Mouse (Mus musculus): ENCODE data around the gene Cebpb. TPM values are rescaled to one million over a fixed set of nuclear protein-coding genes. Genes with fewer than 3 reads are reported as not detected.

Gene Cebpb
- total and polyA plus RNA-seq, 3 experiments: 9.9 to 10.7 TPM; not detected in 1

DNA sequence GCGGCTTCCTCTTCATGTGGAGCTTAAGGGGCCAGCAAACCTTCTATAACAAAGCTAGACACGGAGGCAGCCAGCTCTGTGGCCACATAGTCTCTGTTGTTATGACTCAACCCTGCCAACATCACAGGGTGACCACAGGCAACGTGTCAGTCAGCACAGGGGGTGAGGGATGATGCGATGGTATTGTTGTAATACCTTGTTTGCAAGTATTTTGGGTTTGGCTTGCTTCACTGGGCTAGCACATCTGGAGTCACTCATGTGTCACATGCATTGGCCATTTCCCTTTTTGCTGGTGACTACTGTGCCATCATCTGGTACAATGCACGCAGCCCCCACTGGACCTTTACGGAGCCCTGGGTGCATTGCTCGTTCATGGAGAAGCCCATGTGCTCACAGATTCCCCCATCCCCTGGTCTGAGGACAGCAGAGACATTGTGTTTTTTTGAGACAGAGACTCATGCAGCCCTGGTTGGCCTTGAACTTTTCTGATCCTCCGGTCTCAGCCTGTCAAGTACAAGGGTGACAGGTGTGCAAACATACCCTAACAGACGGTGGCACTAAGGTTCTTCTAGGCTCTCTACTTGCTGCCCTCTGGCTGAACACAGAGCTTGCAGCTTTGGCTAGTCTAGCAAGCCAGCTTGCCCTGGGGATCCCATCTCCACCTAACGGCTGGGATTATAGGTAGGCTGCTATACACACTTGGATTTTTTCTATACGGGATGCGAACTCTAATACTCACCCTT is 39.3 kb upstream of the Cebpb start:
- Histone ChIP-seq H3K79me2 (ENCODE audit: control insufficient read depth, insufficient read depth, low read length, poor library complexity) (no peaks in the 10 kb centered on the region), H3K27me3 (ENCODE audit: control insufficient read depth in 1 of 2, insufficient read depth in 2 of 2, low read length in 2 of 2) (no peaks in the 10 kb centered on the region), H3K4me3 (ENCODE audit: control insufficient read depth in 1 of 2, insufficient read depth in 1 of 2, low read depth in 2 of 2, low read length in 2 of 2) (no peak overlapping the region), H3K36me3 (ENCODE audit: control insufficient read depth in 1 of 2, insufficient read depth in 2 of 2, low read length in 2 of 2) (peaks cover 0 to 2% of the 10 kb centered on the region in 2 experiments; a peak in 1 of 4 replicates), H3K4me1 (ENCODE audit: control insufficient read depth in 1 of 2, insufficient read depth in 2 of 2, low read length in 2 of 2) (no peaks in the 10 kb centered on the region), H3K27ac (ENCODE audit: control insufficient read depth, low read depth, low read length) (no peak overlapping the region), H3K9ac (ENCODE audit: control insufficient read depth, low read depth, low read length, poor library complexity, severe bottlenecking) (no peak overlapping the region), H3K9me3 (replicated peaks; ENCODE audit: insufficient read depth, low read length) (no peaks in the 10 kb centered on the region)
- DNase-seq (ENCODE audit: low read depth, low spot score): no peak
- TF ChIP-seq ETS1 (IDR thresholded peaks at IDR 0.05; ENCODE audit: low read depth, low read length): no peak
- no peak for TF ChIP-seq SMC3 (IDR thresholded peaks at IDR 0.05; ENCODE audit: low read depth, low read length)
- TF ChIP-seq JUND (IDR thresholded peaks at IDR 0.05; ENCODE audit: low read depth, low read length): no peak
- no peak for TF ChIP-seq SIN3A (IDR thresholded peaks at IDR 0.05; ENCODE audit: low read length)
- TF ChIP-seq TBP (IDR thresholded peaks at IDR 0.05; ENCODE audit: low read depth, low read length): no peak
- no peak for TF ChIP-seq E2F4 (IDR thresholded peaks at IDR 0.05; ENCODE audit: borderline replicate concordance, low read depth, low read length)
- TF ChIP-seq RCOR1 (IDR thresholded peaks at IDR 0.05; ENCODE audit: low read depth, low read length): no peak
- no peak for TF ChIP-seq MEF2A (IDR thresholded peaks at IDR 0.05; ENCODE audit: extremely low read depth, insufficient replicate concordance, low read depth, low read length, poor library complexity, severe bottlenecking)

DNA sequence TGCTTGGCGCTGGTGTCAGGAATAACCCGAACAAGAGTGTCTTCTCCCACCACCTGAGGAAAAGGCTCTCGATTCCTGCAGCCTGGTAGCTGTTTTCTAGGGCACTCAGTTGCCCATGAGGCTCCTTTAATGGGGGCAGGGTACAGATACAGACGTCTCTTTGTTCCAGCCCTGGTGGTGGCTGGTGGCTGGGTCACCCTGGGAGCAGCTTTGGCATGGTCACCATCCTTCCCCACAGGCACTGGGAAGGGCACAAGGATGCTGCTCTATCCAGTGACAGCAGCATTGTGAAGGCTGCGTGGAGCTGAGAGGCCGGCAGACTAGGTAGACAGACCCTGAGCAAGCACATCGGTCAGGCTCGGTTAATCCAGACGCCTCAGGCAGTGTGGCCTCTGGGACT is 37.1 kb upstream of the Cebpb start:
- H3K36me3 ChIP-seq (ENCODE audit: control insufficient read depth in 1 of 2, insufficient read depth in 2 of 2, low read length in 2 of 2): peaks cover 0 to 2% of the 10 kb centered on the region in 2 experiments; a peak in 1 of 4 replicates
- H3K4me3 ChIP-seq (ENCODE audit: control insufficient read depth in 1 of 2, insufficient read depth in 1 of 2, low read depth in 2 of 2, low read length in 2 of 2): no peak overlapping the region
- no peaks in the 10 kb centered on the region for H3K27me3 ChIP-seq (ENCODE audit: control insufficient read depth in 1 of 2, insufficient read depth in 2 of 2, low read length in 2 of 2)
- H3K79me2 ChIP-seq (ENCODE audit: control insufficient read depth, insufficient read depth, low read length, poor library complexity): no peaks in the 10 kb centered on the region
- H3K27ac ChIP-seq (ENCODE audit: control insufficient read depth, low read depth, low read length): no peak overlapping the region
- no peaks in the 10 kb centered on the region for H3K9me3 ChIP-seq (replicated peaks; ENCODE audit: insufficient read depth, low read length)
- H3K9ac ChIP-seq (ENCODE audit: control insufficient read depth, low read depth, low read length, poor library complexity, severe bottlenecking): no peak overlapping the region
- H3K4me1 ChIP-seq (ENCODE audit: control insufficient read depth in 1 of 2, insufficient read depth in 2 of 2, low read length in 2 of 2): no peaks in the 10 kb centered on the region
- TF ChIP-seq RCOR1 (IDR thresholded peaks at IDR 0.05; ENCODE audit: low read depth, low read length): no peak
- TF ChIP-seq MAX (IDR thresholded peaks at IDR 0.05; ENCODE audit: low read length): no peak
- TF ChIP-seq TCF12 (IDR thresholded peaks at IDR 0.05; ENCODE audit: low read depth, low read length): no peak
- no peak for TF ChIP-seq E2F4 (IDR thresholded peaks at IDR 0.05; ENCODE audit: borderline replicate concordance, low read depth, low read length)
- TF ChIP-seq CHD1 (IDR thresholded peaks at IDR 0.05; ENCODE audit: low read depth, low read length): no peak
- no peak for TF ChIP-seq HCFC1 (IDR thresholded peaks at IDR 0.05; ENCODE audit: low read depth, low read length)
- TF ChIP-seq MXI1 (IDR thresholded peaks at IDR 0.05; ENCODE audit: low read depth, low read length): no peak
- TF ChIP-seq GATA1 (IDR thresholded peaks at IDR 0.05; ENCODE audit: low read depth, low read length): no peak
- no peak for TF ChIP-seq KAT2A (conservative IDR thresholded peaks at IDR 0.05; ENCODE audit: low read depth, low read length)
- no peak for TF ChIP-seq MEF2A (IDR thresholded peaks at IDR 0.05; ENCODE audit: extremely low read depth, insufficient replicate concordance, low read depth, low read length, poor library complexity, severe bottlenecking)
- TF ChIP-seq ZMIZ1 (IDR thresholded peaks at IDR 0.05; ENCODE audit: low read depth, low read length): no peak
- no peak for TF ChIP-seq TAL1 (IDR thresholded peaks at IDR 0.05; ENCODE audit: low read length)
- TF ChIP-seq SMC3 (IDR thresholded peaks at IDR 0.05; ENCODE audit: low read depth, low read length): no peak
- TF ChIP-seq EP300 (IDR thresholded peaks at IDR 0.05; ENCODE audit: low read depth in 1 of 2, low read length in 2 of 2): no peak
- TF ChIP-seq ZKSCAN1 (IDR thresholded peaks at IDR 0.05; ENCODE audit: low read depth, low read length): no peak
- no peak for TF ChIP-seq ZNF384 (IDR thresholded peaks at IDR 0.05; ENCODE audit: low read depth, low read length)
- TF ChIP-seq MAFK (IDR thresholded peaks at IDR 0.05; ENCODE audit: borderline replicate concordance, low read depth, low read length): no peak
- TF ChIP-seq NRF1 (IDR thresholded peaks at IDR 0.05; ENCODE audit: insufficient read depth, low read depth, low read length, poor library complexity, severe bottlenecking): no peak
- no peak for TF ChIP-seq ETS1 (IDR thresholded peaks at IDR 0.05; ENCODE audit: low read depth, low read length)
- no peak for TF ChIP-seq POLR2AphosphoS2 (IDR thresholded peaks at IDR 0.05; ENCODE audit: low read length)
- no peak for DNase-seq (ENCODE audit: low read depth, low spot score)

All from MEL (cell line).